Mouse (Mus musculus): ENCODE measurements around the gene Ampd3.

DNA sequence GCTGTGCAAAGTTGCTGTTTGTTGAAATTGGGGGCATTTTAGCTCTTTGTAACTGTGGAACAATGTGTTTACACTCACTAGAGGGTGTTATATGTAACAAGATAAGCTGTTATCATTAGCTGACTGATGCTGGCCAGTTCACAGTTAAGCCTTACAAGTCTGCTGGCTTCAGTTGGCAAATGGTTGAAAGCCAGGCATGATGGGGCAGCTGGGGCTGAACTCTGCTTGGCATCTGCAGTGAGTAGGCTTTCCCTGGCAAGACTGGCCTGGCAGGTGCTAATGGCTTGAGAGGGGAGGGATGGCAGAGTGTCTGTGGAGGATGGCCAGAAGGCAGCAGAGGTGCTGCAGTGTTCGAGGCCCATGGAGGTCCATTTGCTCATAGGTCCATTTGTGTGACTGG is 6.1 kb downstream of the Ampd3 start:
- TF ChIP-seq CTCF (IDR thresholded peaks at IDR 0.05; ENCODE audit: insufficient read depth, low read depth, low read length): no peak
- TF ChIP-seq POLR2A (IDR thresholded peaks at IDR 0.05; ENCODE audit: insufficient read depth, low read depth, low read length): no peak
